Mouse (Mus musculus) c-Kit-positive CD71-negative TER-119-negative erythroid progenitor cells, embryonic 14.5 days (primary cell): Measurements from ENCODE around the gene Olfr215.
"Not testable (repeated sequence)": the region's sequence is repeated elsewhere in the genome, so short reads cannot be mapped to it uniquely, and the experiment has no call there.

ENCODE experiments used
- DNase-seq: peaks from one replicate; pipeline ENCODE4 v3.0.0-alpha.2; 2013; ENCODE audit warnings: low read depth

The Olfr215 gene

DNA sequence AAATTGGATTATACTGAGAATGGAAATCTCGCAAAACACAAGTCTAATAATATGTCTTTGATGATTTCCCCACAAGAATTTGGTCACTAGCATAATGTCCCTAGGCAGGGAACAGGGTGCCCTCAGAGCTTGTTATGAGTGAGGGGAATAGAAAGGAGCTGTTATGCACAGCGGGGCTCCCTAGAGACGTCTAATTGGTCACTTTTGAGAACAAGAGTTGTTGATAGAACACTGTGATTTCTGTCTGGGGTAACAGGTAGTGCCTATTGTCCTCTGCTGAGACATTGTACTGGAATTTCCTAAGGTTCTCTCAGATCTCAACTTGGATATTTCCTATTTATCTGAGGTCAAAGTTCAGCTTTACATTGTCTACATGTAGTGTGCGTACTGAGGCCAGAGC lies at the start of gene Olfr215:
Olfr215 (minus strand) TSS at position 101 of the 400 bp plus-strand sequence.
- DNase-seq, result no peak

DNA sequence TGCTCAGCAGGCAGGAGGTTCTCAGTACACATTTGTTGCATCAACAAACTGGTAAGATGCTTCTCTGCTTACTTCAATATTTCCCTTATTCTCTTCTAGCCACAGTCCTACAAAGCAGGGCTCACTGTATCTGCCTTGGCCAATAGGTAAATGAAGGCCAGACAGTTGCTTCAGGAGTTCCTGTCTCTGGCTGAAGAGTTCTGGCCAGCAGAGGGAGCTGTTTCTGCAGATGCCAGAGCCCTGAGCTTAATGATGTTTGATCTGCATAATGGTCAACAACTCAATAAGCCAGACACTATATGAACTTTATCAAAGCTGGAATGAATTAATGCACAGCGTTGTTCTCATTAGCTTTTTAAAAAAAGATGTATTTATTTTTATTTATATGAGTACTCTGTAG lies 48.1 kb upstream of the Olfr215 start:
- DNase-seq, result peak; percentile 66

DNA sequence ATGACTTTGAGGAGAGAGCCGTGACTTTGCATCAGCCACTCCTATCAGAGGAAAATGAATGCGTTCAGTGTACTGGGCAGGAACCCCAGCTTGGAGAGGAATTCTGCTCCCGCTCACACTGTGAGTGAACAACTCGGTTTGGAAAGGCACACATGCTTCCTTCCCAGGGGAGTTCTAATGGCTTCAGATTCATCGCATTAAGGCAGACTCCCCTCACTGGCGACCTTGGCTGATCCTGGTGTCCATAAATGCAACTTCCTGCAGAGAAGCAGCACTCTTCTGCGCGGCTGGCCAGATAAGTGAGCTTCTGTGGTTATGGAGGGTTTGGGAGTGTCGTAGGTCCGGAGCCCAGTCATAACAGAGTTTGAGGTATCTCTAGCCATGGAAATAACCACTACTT lies 45.8 kb upstream of the Olfr215 start:
- DNase-seq, result no peak

DNA sequence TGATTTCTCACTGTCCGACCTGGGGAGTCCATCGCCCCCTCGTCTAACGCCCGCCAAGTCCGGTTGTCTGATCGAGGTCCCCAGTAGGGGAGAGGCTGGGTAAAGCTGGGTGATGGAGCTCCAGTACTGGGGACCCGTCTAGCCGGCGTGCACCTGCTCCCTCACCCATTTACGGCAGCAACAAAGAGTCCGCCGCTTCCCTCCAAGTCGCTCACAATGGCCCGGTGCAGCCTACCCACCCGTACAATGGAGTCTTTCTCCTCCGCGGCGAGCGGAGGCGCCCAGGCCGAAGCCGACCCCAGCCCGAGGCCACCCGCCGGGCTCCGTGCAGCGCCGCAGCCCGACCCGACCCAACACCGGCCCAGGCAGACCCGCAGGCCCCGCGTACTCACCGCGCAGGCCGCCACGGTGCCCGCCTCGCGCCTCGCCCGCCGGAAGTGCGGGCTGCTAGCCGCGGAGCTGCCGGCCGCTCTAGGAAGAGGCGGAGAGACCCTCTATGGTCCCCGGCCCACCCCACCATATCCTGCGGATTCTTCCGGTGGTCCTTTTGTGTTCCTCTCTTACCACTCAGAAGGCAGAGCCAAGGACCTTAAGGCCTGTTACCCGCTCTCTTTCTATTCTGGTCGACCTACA lies 44.7 kb upstream of the Olfr215 start, which contains the start of gene Zfp422:
Zfp422 (minus strand) TSS at position 461 of the 633 bp plus-strand sequence.
- DNase-seq, result peak; percentile 26

DNA sequence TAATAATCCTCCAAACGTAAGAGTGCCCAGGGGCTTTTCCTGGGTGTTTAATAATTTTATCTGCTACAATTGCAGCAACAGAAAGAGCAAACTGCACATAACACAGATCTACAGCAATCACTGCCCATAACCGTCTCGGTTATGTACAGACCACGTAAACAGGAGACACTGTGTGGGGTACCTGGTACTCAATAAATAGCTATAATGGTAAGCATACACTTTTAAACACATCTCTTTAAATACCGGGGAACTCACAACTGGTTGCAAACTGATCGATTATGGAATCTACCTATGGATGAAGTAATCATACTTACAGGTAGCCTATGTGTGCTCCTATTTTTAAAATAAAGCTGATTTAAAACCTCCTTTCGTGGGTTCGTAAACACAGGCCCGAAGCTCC lies 44.1 kb upstream of the Olfr215 start:
- DNase-seq, result no peak

DNA sequence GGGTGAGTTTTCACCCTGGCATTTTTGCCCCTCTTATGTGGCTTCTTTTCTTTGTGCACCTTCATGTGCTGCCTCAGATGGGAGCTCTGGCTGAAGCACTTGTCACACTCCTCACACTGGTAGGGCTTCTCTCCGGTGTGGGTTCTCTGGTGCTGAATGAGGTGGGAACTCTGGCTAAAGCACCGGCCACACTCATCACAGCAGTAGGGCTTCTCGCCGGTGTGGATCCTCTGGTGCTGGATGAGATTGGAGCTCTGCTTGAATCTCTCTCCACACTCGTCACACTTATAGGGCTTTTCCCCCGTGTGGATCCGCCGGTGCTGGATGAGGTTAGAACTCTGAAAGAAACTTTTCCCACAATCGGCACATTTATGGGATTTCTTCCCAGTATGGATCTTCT lies 42.4 kb upstream of the Olfr215 start:
- not testable (repeated sequence) for DNase-seq

DNA sequence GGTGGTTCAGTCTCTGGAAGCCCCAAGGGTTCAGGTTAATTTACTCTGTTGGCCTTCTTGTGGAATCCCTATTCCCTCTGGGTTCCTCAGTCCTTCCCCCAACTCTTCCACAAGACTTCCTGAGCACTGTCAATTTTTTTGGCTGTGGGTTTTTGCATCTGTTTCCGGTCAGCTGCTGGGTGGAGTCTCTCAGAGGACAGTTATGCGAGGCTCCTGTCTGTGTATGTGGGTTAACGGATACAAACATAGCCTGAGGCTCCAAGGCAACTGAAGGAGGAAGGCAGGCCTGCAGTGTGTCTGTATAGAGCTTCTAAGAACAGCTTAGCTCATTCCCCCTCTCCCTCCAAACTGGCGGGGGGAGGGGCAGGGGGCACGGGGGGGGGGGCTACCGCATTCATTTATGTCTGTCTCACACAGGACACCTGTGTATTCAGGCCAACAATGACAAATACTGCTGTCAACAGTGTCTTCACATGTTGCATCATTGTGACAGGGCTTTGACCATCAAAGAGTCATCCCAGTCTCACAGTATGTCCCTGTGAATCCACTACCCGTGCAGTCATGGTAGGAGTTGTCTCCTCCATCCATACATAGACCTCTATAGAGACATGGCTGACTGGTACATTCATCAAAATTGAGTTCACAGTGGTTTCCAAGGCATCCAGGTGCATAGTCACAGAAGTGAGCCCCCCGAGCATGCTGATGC lies 37.5 kb upstream of the Olfr215 start:
- DNase-seq, result peak; percentile 41

DNA sequence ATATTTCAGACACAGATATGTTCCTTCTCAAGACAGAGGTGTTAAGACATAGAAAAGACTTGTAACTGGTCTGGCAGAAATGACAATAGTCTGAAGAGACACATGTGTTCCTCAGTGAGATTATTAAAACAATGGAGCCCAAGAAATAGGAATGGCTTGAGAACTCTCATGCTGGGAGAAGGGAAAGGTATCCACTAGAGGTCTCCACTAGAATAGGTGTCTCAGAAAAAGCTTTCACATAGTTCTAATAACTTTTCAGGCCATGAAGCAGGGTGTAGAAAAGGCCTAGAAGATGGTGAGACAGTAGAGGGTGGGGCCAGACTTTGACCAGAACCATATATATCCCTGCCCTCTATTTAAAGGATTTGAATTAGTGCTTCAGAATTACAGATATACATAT lies 34.1 kb upstream of the Olfr215 start:
- no peak for DNase-seq

DNA sequence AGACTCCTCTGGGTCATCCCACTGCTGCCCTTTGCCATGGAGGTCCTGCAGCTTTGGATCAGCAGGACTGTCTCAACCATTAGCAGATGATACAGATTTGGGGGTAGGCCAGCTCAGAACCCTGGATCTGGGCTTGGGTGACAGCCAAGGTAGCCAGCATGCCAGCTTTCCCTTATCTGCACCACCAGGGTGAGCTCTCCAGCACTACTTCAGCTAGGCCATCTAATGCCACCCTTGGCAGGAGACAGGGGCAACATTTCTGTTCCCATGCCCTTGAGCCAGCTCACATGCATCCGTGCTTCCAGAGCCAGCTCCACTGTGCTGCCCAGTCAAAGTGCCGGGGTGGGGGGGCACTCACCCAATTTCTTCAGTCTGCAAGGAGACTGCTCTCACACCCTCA lies 31.7 kb upstream of the Olfr215 start:
- DNase-seq, result no peak

DNA sequence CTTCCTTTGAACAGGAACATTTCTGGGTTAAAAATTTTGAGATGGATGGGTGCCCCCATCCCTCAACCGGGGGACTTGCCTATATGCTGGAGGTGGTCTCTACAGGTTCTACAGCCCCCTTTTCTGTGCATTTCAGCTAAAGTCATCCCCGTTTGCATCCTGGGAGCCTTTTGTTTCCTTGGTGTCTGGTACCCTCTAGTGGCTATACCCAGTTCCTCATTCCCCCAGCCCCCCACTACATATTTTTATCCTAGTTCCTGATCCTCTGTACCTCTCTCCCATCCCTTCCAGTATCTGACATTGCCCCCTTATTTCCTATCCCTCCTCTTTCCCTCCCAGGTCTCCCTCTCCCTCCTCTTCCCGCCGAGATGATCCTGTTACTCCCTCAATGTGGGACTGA lies 23.2 kb upstream of the Olfr215 start:
- DNase-seq, result no peak

DNA sequence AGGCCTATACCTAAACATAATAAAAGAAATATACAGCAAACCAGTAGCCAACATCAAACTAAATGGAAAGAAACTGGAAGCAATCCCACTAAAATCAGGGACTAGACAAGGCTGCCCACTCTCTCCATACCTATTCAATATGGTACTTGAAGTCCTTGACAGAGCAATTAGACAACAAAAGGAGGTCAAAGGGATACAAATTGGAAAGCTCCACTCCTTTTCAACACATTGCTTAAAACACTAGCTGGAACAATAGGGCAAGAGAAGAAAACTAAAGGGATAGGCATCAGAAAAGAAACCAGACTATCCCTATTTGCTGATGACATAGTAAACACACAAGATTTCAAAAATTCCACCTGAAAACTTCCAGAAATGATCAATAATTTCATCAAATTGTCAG lies 17.0 kb upstream of the Olfr215 start:
- DNase-seq, result not testable (repeated sequence)

DNA sequence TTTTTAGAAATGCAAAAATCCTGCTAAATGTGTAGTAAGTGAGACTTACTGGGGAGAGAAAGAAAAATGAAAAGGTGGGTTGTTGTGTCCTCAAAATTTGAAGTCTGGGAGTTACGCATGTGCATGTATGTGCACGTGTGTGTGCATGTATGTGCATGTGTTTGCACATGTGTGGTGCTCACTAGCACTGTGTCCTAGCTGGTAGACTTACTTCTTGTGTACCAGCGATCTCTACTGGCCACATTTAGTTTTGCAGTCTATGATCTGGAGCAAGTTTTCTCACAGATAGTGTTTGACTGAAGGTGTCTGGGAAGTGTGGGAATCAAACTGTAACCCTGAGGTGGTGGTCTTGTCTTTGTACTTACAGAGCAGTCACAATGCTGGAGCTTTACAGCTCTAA lies 14.2 kb downstream of the Olfr215 start:
- peak; percentile 47 for DNase-seq

DNA sequence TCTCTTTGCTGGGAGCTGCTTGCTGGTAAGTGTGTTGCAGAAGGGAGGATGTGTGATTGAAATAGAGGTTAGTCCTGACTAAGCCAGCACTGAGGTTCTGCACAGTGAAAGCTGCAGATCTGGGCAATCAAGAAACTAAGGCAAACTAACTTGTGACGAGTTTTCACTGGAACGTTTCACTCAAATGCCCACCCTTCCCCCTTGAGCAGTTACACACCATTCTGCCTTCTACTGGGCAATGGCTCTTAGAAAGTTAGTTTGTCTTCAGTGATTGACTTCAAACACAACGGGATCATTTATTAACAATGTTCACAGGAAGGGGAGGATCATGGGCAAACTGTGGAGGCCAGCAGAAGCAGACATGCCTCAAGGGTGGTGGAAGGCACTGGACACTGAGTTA lies 29.0 kb downstream of the Olfr215 start:
- no peak for DNase-seq

DNA sequence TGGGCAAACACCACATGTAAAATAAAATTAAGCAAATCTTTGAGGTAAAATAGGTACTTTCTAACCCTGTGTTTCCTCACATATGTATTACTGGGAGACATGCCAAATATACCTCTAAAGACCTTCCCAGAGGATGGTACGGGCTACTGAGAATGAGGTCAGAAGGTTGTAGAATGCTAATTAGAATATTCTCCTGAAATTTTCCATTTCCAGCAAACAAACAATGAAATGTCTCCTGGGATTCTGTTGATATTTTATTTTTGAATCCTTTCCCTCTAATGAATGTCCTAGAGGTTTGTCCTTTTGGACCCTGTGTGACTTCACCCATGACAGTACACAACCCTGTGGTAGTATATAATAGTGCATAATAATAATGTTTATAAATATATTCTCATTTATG lies 30.1 kb downstream of the Olfr215 start, which contains the start of gene Olfr214:
Olfr214 (plus strand) TSS at position 301 of the 400 bp plus-strand sequence.
- no peak for DNase-seq

DNA sequence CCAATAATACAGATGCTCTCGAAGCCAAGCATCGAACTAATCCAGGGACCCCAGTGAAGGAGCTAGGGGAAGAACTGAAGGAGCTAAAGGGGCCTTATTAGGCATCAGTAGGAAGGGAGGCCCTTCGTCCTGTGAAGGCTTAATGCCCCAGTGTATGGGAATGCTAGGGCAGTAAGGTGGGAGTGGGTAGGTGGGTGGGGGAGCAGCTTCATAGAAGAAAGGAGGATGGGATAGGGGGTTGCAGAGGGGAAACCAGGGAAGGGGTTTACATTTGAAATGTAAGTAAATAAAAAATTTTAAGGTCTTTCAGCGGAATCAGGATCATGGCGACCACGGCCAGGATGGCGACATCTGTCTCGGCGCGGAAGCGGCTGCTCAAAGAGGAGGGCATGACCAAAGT lies 33.2 kb downstream of the Olfr215 start, which contains the start of gene Gm5580:
Gm5580 (plus strand) TSS at position 301 of the 400 bp plus-strand sequence.
- DNase-seq, result not testable (repeated sequence)

DNA sequence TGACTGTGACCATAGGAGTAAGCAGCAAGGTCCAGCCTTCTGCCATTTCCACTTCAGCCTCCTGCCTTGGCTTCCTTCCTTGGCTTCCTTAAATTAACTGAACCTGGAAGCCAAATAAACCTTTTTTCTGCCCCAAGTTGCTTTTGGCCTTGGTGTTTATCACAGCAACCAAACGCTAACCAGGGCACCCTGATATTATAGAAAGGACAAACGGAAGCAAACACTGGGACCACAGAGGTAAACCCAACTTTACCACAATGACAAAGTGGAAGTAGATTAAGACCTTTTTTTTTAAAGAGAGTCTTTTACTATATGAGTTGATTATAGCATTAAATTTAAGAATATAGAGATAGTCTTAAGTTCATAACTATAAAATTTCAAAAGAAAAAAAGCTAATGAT lies 41.5 kb downstream of the Olfr215 start:
- DNase-seq, result no peak

DNA sequence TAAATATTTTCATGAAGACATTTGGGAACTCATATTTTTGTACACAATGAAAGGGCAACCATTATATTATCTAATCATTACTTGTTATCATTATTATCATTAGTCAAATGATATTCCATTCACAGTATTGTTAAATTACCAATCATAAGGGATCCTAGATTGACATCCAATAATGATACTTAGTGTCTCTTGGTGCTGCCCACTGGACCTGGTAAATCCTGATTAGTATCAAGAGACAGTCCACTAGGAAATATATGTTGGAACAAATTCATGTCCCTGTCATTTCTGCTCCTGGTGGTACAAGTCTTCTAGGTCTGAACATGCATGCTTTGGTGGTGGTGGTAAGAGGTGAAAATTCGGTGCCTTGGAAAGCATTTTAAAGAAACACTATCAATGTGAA lies 45.8 kb downstream of the Olfr215 start, which contains the start of gene Olfr213:
Olfr213 (plus strand) TSS at position 301 of the 400 bp plus-strand sequence.
- DNase-seq, result no peak
